Mouse (Mus musculus): ENCODE data around the gene Ttc7b.

Gene Ttc7b

GRCm38 (mm10) chr12:100489799-100490198, 30.8 kb downstream of the Ttc7b start:
- DNase-seq (ENCODE audit: extremely low read depth, low read depth) = no peak

DNA sequence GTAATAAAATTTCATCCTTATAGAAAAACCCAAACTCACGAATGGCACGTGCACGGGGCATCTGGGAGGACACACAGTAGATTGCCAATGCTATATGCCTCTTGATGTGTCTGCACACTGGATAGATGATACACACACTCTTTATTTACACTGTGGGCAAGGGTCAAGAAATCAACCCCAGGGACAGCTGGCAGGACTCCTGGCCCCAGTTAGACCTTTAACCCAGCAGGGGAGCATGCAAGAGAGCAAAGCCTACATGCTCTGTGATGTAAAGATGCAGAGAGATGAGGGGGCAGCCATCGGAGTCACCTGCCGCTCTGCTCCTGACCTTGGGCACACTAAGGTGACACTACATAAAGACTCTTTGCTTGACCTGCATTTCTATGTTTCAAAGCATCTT, 32.3 kb downstream of the Ttc7b start:
- no peak for DNase-seq (ENCODE audit: extremely low read depth, low read depth)

- DNase-seq (ENCODE audit: extremely low read depth, low read depth) = no peak
These were observed 34.4 kb downstream of the Ttc7b start for GRCm38 (mm10) chr12:100486232-100486631.

DNA sequence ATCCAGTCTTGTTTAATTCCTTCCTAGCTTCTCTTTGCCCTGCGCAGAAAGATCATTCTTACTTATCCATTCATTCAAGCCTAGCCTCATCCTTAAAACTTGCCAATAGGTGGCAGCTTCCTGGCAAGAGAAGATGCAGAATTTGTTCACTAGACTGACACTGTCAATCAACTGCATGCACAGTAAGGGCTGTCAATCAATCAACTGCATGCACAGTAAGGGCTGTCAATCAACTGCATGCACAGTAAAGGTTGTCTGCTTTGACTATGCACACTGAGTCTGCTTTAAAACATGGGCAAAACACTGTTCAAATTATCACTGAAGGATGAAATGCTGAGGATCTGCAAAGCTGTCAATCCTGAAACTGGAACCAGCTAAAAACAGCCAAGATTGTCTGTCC, 37.6 kb downstream of the Ttc7b start:
- no peak for DNase-seq (ENCODE audit: extremely low read depth, low read depth)

DNA sequence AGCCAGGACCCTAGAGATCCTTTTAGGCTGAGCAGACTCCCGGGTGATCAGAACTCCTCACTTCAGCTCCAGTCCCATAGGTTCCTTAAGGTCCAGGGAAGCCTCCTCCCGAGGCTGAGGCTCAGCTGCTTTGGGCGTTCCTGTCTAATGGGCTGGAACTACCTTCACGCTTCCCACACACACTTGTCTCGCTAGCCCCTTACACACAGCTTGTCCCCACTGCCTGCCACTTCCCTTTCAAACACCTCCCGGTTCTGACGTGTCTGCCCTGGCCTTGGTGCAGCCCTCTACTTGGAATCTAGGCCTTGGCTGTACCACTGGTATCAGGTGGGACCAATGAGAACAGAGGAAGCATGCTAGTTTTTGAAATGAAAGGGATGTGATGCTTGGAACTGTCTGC, 38.4 kb downstream of the Ttc7b start:
- DNase-seq (ENCODE audit: extremely low read depth, low read depth) = no peak

- DNase-seq (ENCODE audit: extremely low read depth, low read depth) = no peak
These were observed 39.1 kb downstream of the Ttc7b start for GRCm38 (mm10) chr12:100481443-100482026.

GRCm38 (mm10) chr12:100480642-100481442, 39.8 kb downstream of the Ttc7b start:
- DNase-seq (ENCODE audit: extremely low read depth, low read depth) = no peak

DNA sequence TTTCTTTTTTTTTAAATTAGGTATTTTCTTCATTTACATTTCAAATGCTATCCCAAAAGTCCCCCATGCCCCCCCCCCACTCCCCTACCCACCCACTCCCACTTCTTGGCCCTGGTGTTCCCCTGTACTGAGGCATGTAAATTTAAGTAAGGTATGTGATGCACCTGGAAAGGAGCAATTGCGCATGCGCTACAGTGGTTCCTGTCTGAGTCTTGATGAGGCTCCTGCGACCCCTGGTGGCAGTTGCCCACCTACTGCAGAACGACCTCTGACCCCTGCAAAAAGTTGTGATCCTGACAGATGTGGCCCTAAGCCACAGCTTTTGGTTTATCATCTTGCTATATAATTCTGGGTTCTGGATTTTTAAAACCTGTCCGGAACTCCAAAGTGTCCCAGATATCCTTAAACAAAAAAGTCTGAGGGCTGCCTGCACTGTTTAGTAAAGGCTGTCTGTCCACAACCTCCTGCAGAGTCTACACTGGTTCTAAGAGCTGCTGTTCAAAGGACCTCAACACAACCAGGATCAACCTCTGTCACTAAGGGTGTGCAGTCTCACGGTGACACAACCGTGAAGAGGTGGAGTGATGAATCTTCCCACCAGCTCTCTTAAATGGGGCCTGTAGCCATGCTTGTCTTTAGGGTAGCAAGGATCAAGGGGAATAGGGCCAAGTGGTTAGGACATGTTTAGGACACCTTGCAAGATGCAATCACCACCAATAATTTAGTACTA, 40.6 kb downstream of the Ttc7b start:
- no peak for DNase-seq (ENCODE audit: extremely low read depth, low read depth)

GRCm38 (mm10) chr12:100479270-100479869, 41.3 kb downstream of the Ttc7b start:
- DNase-seq (ENCODE audit: extremely low read depth, low read depth) = no peak

GRCm38 (mm10) chr12:100478615-100479014, 42.0 kb downstream of the Ttc7b start:
- no peak for DNase-seq (ENCODE audit: extremely low read depth, low read depth)

GRCm38 (mm10) chr12:100478151-100478550, 42.5 kb downstream of the Ttc7b start:
- DNase-seq (ENCODE audit: extremely low read depth, low read depth) = no peak

GRCm38 (mm10) chr12:100477474-100477873, 43.2 kb downstream of the Ttc7b start:
- no peak for DNase-seq (ENCODE audit: extremely low read depth, low read depth)

DNA sequence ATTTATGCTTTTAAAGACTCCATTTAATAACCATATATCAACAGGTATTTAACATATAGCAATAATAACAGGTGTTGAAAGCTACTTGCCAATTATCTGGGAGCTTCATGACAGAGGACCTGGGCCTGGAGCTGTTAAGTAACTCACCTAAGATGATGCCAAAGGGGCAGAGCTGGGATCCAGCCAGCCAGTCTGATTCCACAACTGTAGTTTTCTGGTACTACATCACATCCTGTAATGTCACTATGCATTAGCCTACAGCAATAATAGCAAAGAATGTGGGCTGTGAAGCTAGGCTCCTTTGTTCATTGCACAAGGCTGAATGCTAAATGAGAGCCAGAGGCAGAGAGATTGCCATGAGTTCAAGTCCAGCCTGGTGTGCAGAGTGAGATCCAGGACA, 44.3 kb downstream of the Ttc7b start:
- DNase-seq (ENCODE audit: extremely low read depth, low read depth) = no peak

DNA sequence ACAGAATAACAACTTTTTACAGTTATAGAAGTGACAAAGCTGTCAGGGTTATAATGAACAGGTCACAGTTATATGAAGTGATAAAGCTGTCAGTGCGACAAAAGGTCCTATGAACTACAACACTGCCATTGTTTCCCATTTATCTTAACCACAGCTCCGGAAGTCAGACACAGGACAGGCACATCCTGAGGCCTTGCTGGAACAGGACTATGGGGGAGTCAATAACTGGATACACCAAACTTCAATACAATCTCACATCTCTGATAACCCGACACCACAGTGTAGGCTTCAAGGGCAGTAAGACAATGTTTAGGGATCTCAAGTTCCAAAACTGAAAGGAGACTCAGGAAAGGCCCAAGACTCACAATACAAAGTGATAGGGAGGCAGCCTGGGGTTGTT, 45.1 kb downstream of the Ttc7b start:
- DNase-seq (ENCODE audit: extremely low read depth, low read depth) = no peak

GRCm38 (mm10) chr12:100474661-100475321, 45.8 kb downstream of the Ttc7b start:
- no peak for DNase-seq (ENCODE audit: extremely low read depth, low read depth)

GRCm38 (mm10) chr12:100470295-100470694, 50.3 kb downstream of the Ttc7b start:
- no peak for DNase-seq (ENCODE audit: extremely low read depth, low read depth)

DNA sequence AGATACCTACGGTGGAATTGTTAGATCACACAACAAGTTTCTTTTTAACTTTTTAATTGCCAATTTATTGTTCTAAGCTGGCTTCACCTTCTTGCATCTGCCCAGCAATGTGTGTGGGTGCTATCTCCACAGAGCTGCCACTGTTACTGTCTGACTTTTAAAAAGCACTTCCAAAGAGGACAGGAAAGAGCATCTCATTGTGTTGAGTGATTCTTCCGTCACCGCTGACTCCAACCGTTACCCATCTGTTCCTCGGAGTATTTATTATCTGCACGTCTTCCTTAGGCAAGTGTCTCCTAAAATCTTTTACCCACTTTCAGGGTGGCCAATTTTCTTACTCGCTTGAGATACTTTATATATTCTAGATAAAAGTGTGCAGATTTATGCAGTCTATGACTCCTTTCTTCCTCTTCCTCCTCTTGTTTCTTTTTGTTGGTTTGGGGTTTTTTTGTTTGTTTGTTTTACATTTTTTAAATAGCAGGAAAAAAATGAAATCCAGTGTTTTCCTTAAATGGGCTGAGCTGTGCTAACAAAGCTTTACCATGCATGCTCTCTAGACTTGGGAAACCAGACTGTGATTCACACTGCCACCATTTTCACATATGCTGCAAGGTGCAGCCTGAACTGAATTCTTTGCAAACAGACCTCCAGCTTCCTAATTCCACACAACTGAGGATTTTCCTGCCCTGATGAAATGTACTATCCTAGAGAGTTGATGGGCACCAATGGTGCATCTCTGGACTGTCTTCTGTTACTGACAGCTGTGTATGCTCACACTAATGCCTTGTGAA, 50.9 kb downstream of the Ttc7b start:
- DNase-seq (ENCODE audit: extremely low read depth, low read depth) = no peak

- DNase-seq (ENCODE audit: extremely low read depth, low read depth) = no peak
These were observed 55.4 kb downstream of the Ttc7b start for GRCm38 (mm10) chr12:100465101-100465715.

DNA sequence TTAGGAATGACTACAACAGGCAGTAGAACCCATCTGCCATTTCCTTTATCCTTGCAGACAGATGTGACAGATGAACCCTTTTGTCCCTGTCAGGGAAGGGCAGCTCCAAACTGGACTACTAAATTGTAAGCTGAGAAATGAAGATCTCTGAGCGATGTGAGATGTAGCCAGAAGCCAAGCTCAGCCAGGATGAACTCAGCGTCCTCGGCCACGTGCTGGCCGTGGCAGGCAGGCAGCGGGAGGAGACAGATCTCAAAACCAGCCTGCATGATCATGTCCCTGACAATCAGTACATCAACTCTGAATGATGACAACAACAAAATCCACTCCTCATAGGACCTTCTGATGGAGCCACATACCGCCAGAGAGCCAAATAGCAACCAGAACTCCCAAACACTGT, 62.9 kb downstream of the Ttc7b start:
- no peak for DNase-seq (ENCODE audit: extremely low read depth, low read depth)

- DNase-seq (ENCODE audit: extremely low read depth, low read depth) = no peak
These were observed 64.2 kb downstream of the Ttc7b start for GRCm38 (mm10) chr12:100456257-100456975.

Data from MEL-GATA-1-ER (cell line).